27 mouse cellular contexts compared by ENCODE assay signal in genomic region chr5:130239236-130239635, GRCm38 (mm10). TPM values are rescaled to one million over a fixed set of nuclear protein-coding genes. Genes with fewer than 3 reads are reported as not detected.
A peak's percentile ranks its signal among the peaks of the same experiment; 100 is the strongest.
DNase-seq lines count a peak whose midpoint lies in the region; ATAC-seq and TF ChIP-seq lines count a peak whose summit lies in the region.
"Had no signal": no experiment of that assay in that cellular context is flagged by ENCODE, and none has a peak within 500 bp of the region (broad histone marks: within the 10 kb centered on the region; RNA-seq: fewer than 3 reads in every experiment).

No protein-coding gene starts in this region.

- H3K27ac ChIP-seq in kidney, adult 2 months (ENCODE audit: insufficient read depth, low read depth, low read length), result no peak overlapping the region; the same call in 1 of the 2 replicates
- H3K27ac ChIP-seq in kidney, embryonic 16.5 days (ENCODE audit: low read length), result no peak overlapping the region
- H3K27ac ChIP-seq in midbrain, embryonic 11.5 days (ENCODE audit: low read depth, low read length), result no peak overlapping the region
- H3K27ac ChIP-seq: embryonic facial prominence, embryonic 10.5 days; embryonic facial prominence, embryonic 13.5 days; forebrain, embryonic 12.5 days; forebrain, embryonic 15.5 days; heart, adult 2 months; heart, embryonic 10.5 days; heart, embryonic 13.5 days; hindbrain, embryonic 12.5 days; hindbrain, embryonic 15.5 days had no signal

- no peaks in the 10 kb centered on the region for H3K9me3 ChIP-seq in kidney, embryonic 16.5 days (ENCODE audit: low read length)
- H3K9me3 ChIP-seq in midbrain, embryonic 11.5 days (ENCODE audit: control insufficient read depth, low read length), result no peaks in the 10 kb centered on the region
- H3K9me3 ChIP-seq: embryonic facial prominence, embryonic 10.5 days; embryonic facial prominence, embryonic 13.5 days; forebrain, embryonic 12.5 days; forebrain, embryonic 15.5 days; heart, embryonic 10.5 days; heart, embryonic 13.5 days; hindbrain, embryonic 12.5 days; hindbrain, embryonic 15.5 days had no signal

- no peaks in the 10 kb centered on the region for H3K27me3 ChIP-seq in kidney, adult 2 months (replicated peaks; ENCODE audit: control insufficient read depth, insufficient read depth, low read length)
- no peaks in the 10 kb centered on the region for H3K27me3 ChIP-seq in kidney, embryonic 16.5 days (ENCODE audit: insufficient read depth, low read length)
- H3K27me3 ChIP-seq in midbrain, embryonic 11.5 days (ENCODE audit: control insufficient read depth, insufficient read depth, low read length), result no peaks in the 10 kb centered on the region
- H3K27me3 ChIP-seq: embryonic facial prominence, embryonic 13.5 days; forebrain, embryonic 12.5 days; forebrain, embryonic 15.5 days; heart, embryonic 13.5 days; hindbrain, embryonic 12.5 days; hindbrain, embryonic 15.5 days had no signal

- no peak for ATAC-seq in kidney, embryonic 16.5 days (ENCODE audit: low FRiP score, low TSS enrichment)
- no peak for ATAC-seq in midbrain, embryonic 11.5 days (ENCODE audit: low FRiP score)
- ATAC-seq: CD4-positive, CD25-positive, alpha-beta regulatory T cell, adult 4 months; forebrain, embryonic 15.5 days had no signal

- H3K36me3 ChIP-seq in kidney, adult 2 months (ENCODE audit: control insufficient read depth, insufficient read depth, low read length), result peaks cover 2% of the 10 kb centered on the region
- H3K36me3 ChIP-seq in kidney, embryonic 16.5 days (ENCODE audit: insufficient read depth, low read length), result peaks cover 81% of the 10 kb centered on the region
- peaks cover 54% of the 10 kb centered on the region for H3K36me3 ChIP-seq in midbrain, embryonic 11.5 days (ENCODE audit: control insufficient read depth, insufficient read depth, low read length)

- TF ChIP-seq CTCF in kidney, adult 2 months (conservative IDR thresholded peaks at IDR 0.05; ENCODE audit: insufficient read depth, insufficient read length, low read depth, low read length), result no peak

- H3K9ac ChIP-seq in kidney, embryonic 16.5 days (replicated peaks; ENCODE audit: low read length), result no peak overlapping the region
- no peak overlapping the region for H3K9ac ChIP-seq in midbrain, embryonic 11.5 days (ENCODE audit: low read length)
- H3K9ac ChIP-seq: embryonic facial prominence, embryonic 13.5 days; forebrain, embryonic 12.5 days; forebrain, embryonic 15.5 days; heart, embryonic 13.5 days; hindbrain, embryonic 12.5 days; hindbrain, embryonic 15.5 days had no signal

- DNase-seq in kidney, adult 2 months, result peak; percentile 88
- peak; percentile 84 for DNase-seq in kidney, adult 9 months
- peak; percentile 58 for DNase-seq in kidney, postnatal 10 days
- DNase-seq in kidney, postnatal 36 days, result peak; percentile 77 to 84
- no peak for DNase-seq in midbrain, embryonic 11.5 days (ENCODE audit: low spot score, missing footprints)
- no peak for DNase-seq in layer of hippocampus, adult 9-11 months
- DNase-seq: adrenal gland, adult 2 months; adrenal gland, postnatal 14 days; cerebellum, adult 11-12 months; cerebellum, adult 8-10 months; cerebellum, postnatal 10 days; cerebellum, postnatal 36 days; embryo, embryonic 11 days; gastrocnemius, postnatal 36 days; heart, adult 2 months; heart, postnatal 14 days had no signal

- no peak overlapping the region for H3K4me3 ChIP-seq in kidney, adult 2 months (ENCODE audit: insufficient read depth, low read depth, low read length)
- H3K4me3 ChIP-seq in kidney, embryonic 16.5 days (ENCODE audit: low read length), result no peak overlapping the region
- H3K4me3 ChIP-seq in midbrain, embryonic 11.5 days (ENCODE audit: low read depth, low read length), result no peak overlapping the region
- H3K4me3 ChIP-seq: embryonic facial prominence, embryonic 10.5 days; embryonic facial prominence, embryonic 13.5 days; erythroblast, embryonic 14.5 days; forebrain, embryonic 12.5 days; forebrain, embryonic 15.5 days; heart, adult 2 months; heart, embryonic 10.5 days; heart, embryonic 13.5 days; hindbrain, embryonic 12.5 days; hindbrain, embryonic 15.5 days had no signal

- no peak for TF ChIP-seq POLR2A in kidney, adult 2 months (IDR thresholded peaks at IDR 0.05; ENCODE audit: low read depth, low read length)

- WGBS in kidney, adult 2 months, result 42% methylated on average over 7 of the region's 7 CpGs
- whole genome bisulfite sequencing in kidney, embryonic 16.5 days, result 85% methylated on average over 7 of the region's 7 CpGs
- 94% methylated on average over 7 of the region's 7 CpGs for WGBS in midbrain, embryonic 11.5 days

- no peaks in the 10 kb centered on the region for H3K4me1 ChIP-seq in kidney, adult 2 months (ENCODE audit: control insufficient read depth, insufficient read depth, low read length)
- H3K4me1 ChIP-seq in kidney, embryonic 16.5 days (ENCODE audit: insufficient read depth, low read length), result no peaks in the 10 kb centered on the region
- H3K4me1 ChIP-seq in midbrain, embryonic 11.5 days (ENCODE audit: control insufficient read depth, insufficient read depth, low read length), result no peaks in the 10 kb centered on the region
- H3K4me1 ChIP-seq: embryonic facial prominence, embryonic 10.5 days; embryonic facial prominence, embryonic 13.5 days; forebrain, embryonic 12.5 days; forebrain, embryonic 15.5 days; heart, embryonic 10.5 days; heart, embryonic 13.5 days; hindbrain, embryonic 12.5 days; hindbrain, embryonic 15.5 days had no signal

- no peak overlapping the region for H3K4me2 ChIP-seq in kidney, embryonic 16.5 days (replicated peaks; ENCODE audit: low read depth, low read length)
- H3K4me2 ChIP-seq in midbrain, embryonic 11.5 days, result no peak overlapping the region
- H3K4me2 ChIP-seq: embryonic facial prominence, embryonic 13.5 days; forebrain, embryonic 12.5 days; forebrain, embryonic 15.5 days; heart, embryonic 13.5 days; hindbrain, embryonic 12.5 days; hindbrain, embryonic 15.5 days had no signal

RNA-seq across cellular contexts. Expression of gene Sbds, which starts 16.1 kb away (rescaled TPM):
- polyA plus RNA-seq in kidney, adult 2 months (2012; rRNA removed), result 33.7 and 40.7 TPM in 2 replicates
- 72.2 and 77.6 TPM in 2 replicates for polyA plus RNA-seq in kidney, embryonic 16.5 days (2015; fragmentation: Nextera tagmentation; extraction: Ambion mirVana)
- polyA plus RNA-seq in midbrain, embryonic 11.5 days (2014; fragmentation: Nextera tagmentation; extraction: Ambion mirVana), result 66.3 and 72.2 TPM in 2 replicates

RNA-seq across cellular contexts. Expression of gene Tyw1, which starts 16.2 kb away (rescaled TPM):
- 12.1 and 12.7 TPM in 2 replicates for polyA plus RNA-seq in kidney, adult 2 months (2012; rRNA removed)
- polyA plus RNA-seq in kidney, embryonic 16.5 days (2015; fragmentation: Nextera tagmentation; extraction: Ambion mirVana), result 30.2 and 34.1 TPM in 2 replicates
- polyA plus RNA-seq in midbrain, embryonic 11.5 days (2014; fragmentation: Nextera tagmentation; extraction: Ambion mirVana), result 30.4 and 32.1 TPM in 2 replicates

RNA-seq across cellular contexts. Expression of gene Tmem248, which starts 22.4 kb away (rescaled TPM):
- polyA plus RNA-seq in kidney, adult 2 months (2012; rRNA removed), result 29.2 and 30.9 TPM in 2 replicates
- 33.4 and 35.1 TPM in 2 replicates for polyA plus RNA-seq in kidney, embryonic 16.5 days (2015; fragmentation: Nextera tagmentation; extraction: Ambion mirVana)
- polyA plus RNA-seq in midbrain, embryonic 11.5 days (2014; fragmentation: Nextera tagmentation; extraction: Ambion mirVana), result 30.3 and 35.7 TPM in 2 replicates

Comparison
In these comparisons a context has a peak if more than half of its experiments do, and no peak if none do; other contexts are left out.
1. DNase-seq: peak in kidney, adult 2 months (single experiment), kidney, adult 9 months (single experiment), kidney, postnatal 10 days (single experiment) and kidney, postnatal 36 days (2 of 2); none in midbrain, embryonic 11.5 days (single experiment) and layer of hippocampus, adult 9-11 months (single experiment).